Mouse (Mus musculus) CH12.LX (cell line): ENCODE results near the gene Sesn1.

Experiments
- CTCF ChIP-seq, 2 experiments: IDR thresholded peaks in 1 of 2; conservative IDR thresholded peaks in 1 of 2; 2 replicates each; pipeline ENCODE4 v1.5.1; 2011 to 2012; ENCODE audit warnings: low read depth in 2 of 2, low read length in 2 of 2, improper control_type of control experiment in 1 of 2, inconsistent platforms in 1 of 2, mild to moderate bottlenecking in 1 of 2, moderate library complexity in 1 of 2
- JUND ChIP-seq: conservative IDR thresholded peaks from 2 replicates; pipeline ENCODE4 v1.6.1; 2011; ENCODE audit warnings: low read depth, low read length, improper control_type of control experiment
- MAFK ChIP-seq: IDR thresholded peaks from 2 replicates; pipeline ENCODE4 v1.6.1; 2011; ENCODE audit warnings: low read length, improper control_type of control experiment; ENCODE audit not compliant: insufficient replicate concordance
- POLR2A ChIP-seq: IDR thresholded peaks from 2 replicates; pipeline ENCODE4 v1.6.1; 2011; ENCODE audit warnings: low read depth, mild to moderate bottlenecking, improper control_type of control experiment, low read length
- SIN3A ChIP-seq: IDR thresholded peaks from 2 replicates; pipeline ENCODE4 v1.6.1; 2012; ENCODE audit warnings: low read length, improper control_type of control experiment, inconsistent platforms
- UBTF ChIP-seq: IDR thresholded peaks from 2 replicates; pipeline ENCODE4 v1.6.1; 2012; ENCODE audit warnings: low read depth, mild to moderate bottlenecking, inconsistent platforms, low read length, improper control_type of control experiment, moderate library complexity

GRCm38 (mm10) chr10:41847737-41848136 lies 38.0 kb downstream of the Sesn1 start:
- TF ChIP-seq CTCF (conservative IDR thresholded peaks at IDR 0.05 in 1 of 2, IDR thresholded peaks at IDR 0.05 in 1 of 2; ENCODE audit: low read depth in 2 of 2, low read length in 2 of 2) (no peak), SIN3A (no peak), MAFK (no peak), UBTF (no peak), JUND (no peak), POLR2A (no peak)
